Mouse (Mus musculus): ENCODE data around the gene Polh. TPM values are rescaled to one million over a fixed set of nuclear protein-coding genes. Genes with fewer than 3 reads are reported as not detected.
A peak's percentile ranks its signal among the peaks of the same experiment; 100 is the strongest.

Gene Polh
- polyA plus RNA-seq, 1 experiment from 2014 or later: 13.3 TPM

- Histone ChIP-seq H3K9me3 (ENCODE audit: low read length) (no peaks in the 10 kb centered on the region), H3K4me3 (ENCODE audit: low read length) (peak within 1 kb of the TSS; percentile 80), H3K27ac (ENCODE audit: low read length) (peak within 1 kb of the TSS; percentile 71), H3K9ac (replicated peaks; ENCODE audit: low read length) (peak within 1 kb of the TSS; percentile 86), H3K27me3 (ENCODE audit: insufficient read depth, low read length) (no peaks in the 10 kb centered on the region), H3K4me2 (replicated peaks; ENCODE audit: low read depth, low read length) (peak within 1 kb of the TSS; percentile 83), H3K36me3 (ENCODE audit: insufficient read depth, low read length) (peaks cover 18% of the 10 kb centered on the region), H3K4me1 (ENCODE audit: insufficient read depth, low read length) (peaks cover 6% of the 10 kb centered on the region; the same call in 1 of the 2 replicates)
- WGBS: 4% methylated on average over 33 of the region's 33 CpGs
- peak; percentile 88 for ATAC-seq (ENCODE audit: low FRiP score, low TSS enrichment)
Measured at GRCm38 (mm10) chr17:46152847-46153782, 49.3 kb downstream of the Polh start, which contains the start of gene Mad2l1bp. Gene Mad2l1bp, minus strand, starts transcription at chr17:46153553.

DNA sequence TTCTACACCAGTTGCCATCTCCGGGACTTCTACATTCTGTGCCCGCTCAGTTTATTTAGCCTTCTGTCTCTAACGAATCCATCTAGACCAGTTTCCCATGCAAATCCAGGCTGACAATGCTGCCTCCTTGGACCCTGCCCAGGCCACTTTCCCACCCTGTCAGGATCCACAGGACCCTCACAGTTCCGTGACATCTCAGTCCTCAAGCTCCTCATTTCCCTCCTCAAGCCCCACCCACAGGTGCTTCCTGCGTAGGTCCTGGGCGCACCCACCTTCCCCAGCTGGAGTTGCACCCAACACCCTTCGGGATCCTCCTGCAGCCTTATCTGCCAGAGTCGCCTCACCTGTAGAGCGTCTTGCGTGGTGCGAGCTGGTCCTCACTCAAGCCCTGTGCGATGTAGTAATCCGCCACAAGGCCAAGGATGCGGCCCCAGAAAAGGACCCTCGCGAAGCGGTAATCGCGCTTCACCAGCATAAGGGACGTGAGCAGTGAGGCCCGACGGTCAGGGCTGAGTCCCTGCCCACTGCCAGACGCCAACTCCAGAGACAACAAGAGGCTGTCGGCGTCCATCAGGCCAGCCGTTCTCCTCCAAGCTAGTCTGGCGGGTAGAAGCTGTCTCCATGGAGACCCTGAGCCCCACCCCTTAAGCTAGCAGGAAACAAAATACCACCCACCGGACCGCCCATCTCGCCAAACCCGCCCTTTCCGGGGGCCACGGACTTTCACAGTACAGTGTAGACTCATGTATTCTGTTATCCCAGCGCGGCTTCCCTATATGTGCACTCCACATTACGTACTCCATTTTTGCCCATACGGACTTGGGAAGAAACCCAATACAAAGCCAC, 58.6 kb downstream of the Polh start, which contains the start of gene Rsph9:
Gene Rsph9 (minus strand): TSS at position 639 of the 846 bp plus-strand sequence.
- no peaks in the 10 kb centered on the region for H3K27me3 ChIP-seq (ENCODE audit: insufficient read depth, low read length)
- H3K9ac ChIP-seq (replicated peaks; ENCODE audit: low read length): peak within 1 kb of the TSS; percentile 68
- no peaks in the 10 kb centered on the region for H3K9me3 ChIP-seq (ENCODE audit: low read length)
- H3K4me1 ChIP-seq (ENCODE audit: insufficient read depth, low read length): peaks cover 12% of the 10 kb centered on the region
- ATAC-seq (ENCODE audit: low FRiP score, low TSS enrichment): peak; percentile 98
- peak within 1 kb of the TSS; percentile 62 for H3K4me3 ChIP-seq (ENCODE audit: low read length)
- H3K36me3 ChIP-seq (ENCODE audit: insufficient read depth, low read length): peaks cover 20% of the 10 kb centered on the region
- 4% methylated on average over 37 of the region's 37 CpGs for WGBS
- H3K27ac ChIP-seq (ENCODE audit: low read length): no peak within 1 kb of the TSS
- H3K4me2 ChIP-seq (replicated peaks; ENCODE audit: low read depth, low read length): peak within 1 kb of the TSS; percentile 95

DNA sequence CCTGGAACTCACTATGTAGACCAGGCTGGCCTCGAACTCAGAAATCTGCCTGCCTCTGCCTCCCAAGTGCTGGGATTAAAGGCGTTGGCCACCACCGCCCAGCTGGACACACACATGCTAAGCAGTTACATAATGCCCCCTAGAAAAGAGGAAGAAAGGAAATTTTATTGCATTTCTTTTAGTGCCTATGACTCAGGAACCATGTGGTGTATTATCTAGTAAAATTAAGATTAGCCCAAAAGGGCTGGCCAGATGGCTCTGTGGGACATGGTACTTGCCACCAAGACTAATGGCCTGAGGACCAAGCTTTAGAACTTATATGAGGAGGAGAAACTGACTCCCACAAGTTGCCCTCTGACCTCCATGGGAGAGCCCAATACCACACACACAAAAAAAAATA, 62.6 kb downstream of the Polh start:
- 91% methylated on average over 3 of the region's 3 CpGs for WGBS

DNA sequence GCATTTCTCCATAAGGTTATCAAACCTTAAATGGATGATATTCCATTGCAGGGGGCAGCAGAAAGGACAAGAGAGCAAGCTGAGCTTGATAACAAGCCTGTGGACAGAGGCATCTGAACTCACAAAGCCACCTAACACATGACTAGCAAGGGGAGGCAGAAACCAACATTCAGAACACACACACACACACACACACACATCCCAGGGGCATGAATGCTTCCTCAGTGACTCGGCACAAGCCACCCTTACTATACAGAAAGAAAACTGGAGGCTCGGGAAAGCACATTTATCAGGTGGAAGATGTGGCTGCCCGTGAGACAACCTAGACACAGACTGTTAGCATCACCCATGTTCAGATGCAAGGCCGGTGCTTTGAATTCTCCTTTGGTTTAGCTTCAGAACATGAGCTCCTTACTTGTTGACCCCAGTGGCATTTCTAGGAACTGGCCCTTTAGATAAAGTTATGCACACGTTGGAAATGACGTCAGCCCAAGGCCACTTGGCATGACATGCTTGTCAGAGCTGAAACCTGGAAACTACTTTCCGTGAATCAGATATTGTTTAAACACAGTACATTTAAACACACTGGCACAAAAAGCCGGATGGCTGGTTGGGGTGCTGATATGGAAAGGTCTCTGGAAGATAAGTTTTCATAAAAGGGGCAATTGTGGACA, 63.7 kb downstream of the Polh start:
- Histone ChIP-seq H3K27me3 (ENCODE audit: insufficient read depth, low read length) (no peaks in the 10 kb centered on the region), H3K4me3 (ENCODE audit: low read length) (no peak overlapping the region), H3K9me3 (ENCODE audit: low read length) (no peaks in the 10 kb centered on the region), H3K9ac (replicated peaks; ENCODE audit: low read length) (no peak overlapping the region), H3K27ac (ENCODE audit: low read length) (no peak overlapping the region), H3K36me3 (ENCODE audit: insufficient read depth, low read length) (no peaks in the 10 kb centered on the region), H3K4me1 (ENCODE audit: insufficient read depth, low read length) (peaks cover 5% of the 10 kb centered on the region), H3K4me2 (replicated peaks; ENCODE audit: low read depth, low read length) (no peak overlapping the region)
- 75% methylated on average over 8 of the region's 8 CpGs for WGBS
- no peak for ATAC-seq (ENCODE audit: low FRiP score, low TSS enrichment)

More for the DNA sequence above, 62.6 kb downstream of the Polh start:
- Histone ChIP-seq H3K9me3 (ENCODE audit: low read length) (no peaks in the 10 kb centered on the region), H3K36me3 (ENCODE audit: insufficient read depth, low read length) (no peaks in the 10 kb centered on the region), H3K4me3 (ENCODE audit: low read length) (no peak overlapping the region), H3K9ac (replicated peaks; ENCODE audit: low read length) (no peak overlapping the region), H3K27me3 (ENCODE audit: insufficient read depth, low read length) (no peaks in the 10 kb centered on the region), H3K4me1 (ENCODE audit: insufficient read depth, low read length) (peaks cover 12% of the 10 kb centered on the region), H3K4me2 (replicated peaks; ENCODE audit: low read depth, low read length) (no peak overlapping the region), H3K27ac (ENCODE audit: low read length) (no peak overlapping the region)
- ATAC-seq (ENCODE audit: low FRiP score, low TSS enrichment): no peak

DNA sequence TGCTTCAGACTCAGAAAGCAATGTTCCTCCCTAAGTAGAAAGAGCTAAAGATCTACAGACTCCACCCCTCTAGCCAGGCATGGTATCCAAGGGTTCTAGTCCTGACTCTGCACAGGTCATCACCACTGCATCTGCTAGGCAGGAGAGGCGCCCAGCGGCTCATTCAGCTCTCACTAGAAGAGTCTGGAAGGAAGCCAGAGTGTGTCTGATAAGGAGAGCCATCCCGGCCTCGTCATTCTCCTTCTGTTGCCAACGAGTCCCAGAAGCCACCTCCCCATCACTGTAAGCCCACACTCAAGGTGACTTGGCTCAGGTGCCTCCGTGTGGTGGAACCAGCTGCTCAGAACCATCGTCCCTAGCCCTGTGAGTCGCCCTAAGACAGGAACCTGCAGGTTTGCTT, 69.6 kb downstream of the Polh start:
- H3K4me1 ChIP-seq (ENCODE audit: insufficient read depth, low read length): peaks cover 9% of the 10 kb centered on the region
- H3K27ac ChIP-seq (ENCODE audit: low read length): peak overlapping the region; percentile 37; the same call in 1 of the 2 replicates
- H3K36me3 ChIP-seq (ENCODE audit: insufficient read depth, low read length): peaks cover 15% of the 10 kb centered on the region
- no peak for ATAC-seq (ENCODE audit: low FRiP score, low TSS enrichment)
- H3K4me3 ChIP-seq (ENCODE audit: low read length): no peak overlapping the region
- no peaks in the 10 kb centered on the region for H3K9me3 ChIP-seq (ENCODE audit: low read length)
- H3K9ac ChIP-seq (replicated peaks; ENCODE audit: low read length): no peak overlapping the region
- no peaks in the 10 kb centered on the region for H3K27me3 ChIP-seq (ENCODE audit: insufficient read depth, low read length)
- no peak overlapping the region for H3K4me2 ChIP-seq (replicated peaks; ENCODE audit: low read depth, low read length)
- 63% methylated on average over 8 of the region's 8 CpGs for WGBS

GRCm38 (mm10) chr17:46132058-46132718, 70.3 kb downstream of the Polh start:
- peak overlapping the region; percentile 37 for H3K27ac ChIP-seq (ENCODE audit: low read length)
- H3K9ac ChIP-seq (replicated peaks; ENCODE audit: low read length): 0 out of 2 replicates have a peak overlapping the region, but pooled peaks have one; percentile 45
- H3K4me2 ChIP-seq (replicated peaks; ENCODE audit: low read depth, low read length): peak overlapping the region; percentile 29; the same call in 1 of the 2 replicates
- H3K4me1 ChIP-seq (ENCODE audit: insufficient read depth, low read length): peaks cover 9% of the 10 kb centered on the region
- peaks cover 22% of the 10 kb centered on the region for H3K36me3 ChIP-seq (ENCODE audit: insufficient read depth, low read length)
- H3K9me3 ChIP-seq (ENCODE audit: low read length): no peaks in the 10 kb centered on the region
- ATAC-seq (ENCODE audit: low FRiP score, low TSS enrichment): peak; percentile 62
- 10% methylated on average over 12 of the region's 12 CpGs for WGBS
- H3K27me3 ChIP-seq (ENCODE audit: insufficient read depth, low read length): no peaks in the 10 kb centered on the region
- no peak overlapping the region for H3K4me3 ChIP-seq (ENCODE audit: low read length)

- Histone ChIP-seq H3K36me3 (ENCODE audit: insufficient read depth, low read length) (peaks cover 44% of the 10 kb centered on the region), H3K4me1 (ENCODE audit: insufficient read depth, low read length) (peaks cover 18% of the 10 kb centered on the region), H3K4me3 (ENCODE audit: low read length) (no peak overlapping the region), H3K9ac (replicated peaks; ENCODE audit: low read length) (no peak overlapping the region), H3K27me3 (ENCODE audit: insufficient read depth, low read length) (no peaks in the 10 kb centered on the region), H3K9me3 (ENCODE audit: low read length) (no peaks in the 10 kb centered on the region), H3K4me2 (replicated peaks; ENCODE audit: low read depth, low read length) (no peak overlapping the region), H3K27ac (ENCODE audit: low read length) (0 out of 2 replicates have a peak overlapping the region, but pooled peaks have one; percentile 2)
- WGBS: 71% methylated on average over 13 of the region's 13 CpGs
- ATAC-seq (ENCODE audit: low FRiP score, low TSS enrichment): peak; percentile 39; the same call in 1 of the 2 replicates
Measured at GRCm38 (mm10) chr17:46129741-46130498, 72.5 kb downstream of the Polh start.

DNA sequence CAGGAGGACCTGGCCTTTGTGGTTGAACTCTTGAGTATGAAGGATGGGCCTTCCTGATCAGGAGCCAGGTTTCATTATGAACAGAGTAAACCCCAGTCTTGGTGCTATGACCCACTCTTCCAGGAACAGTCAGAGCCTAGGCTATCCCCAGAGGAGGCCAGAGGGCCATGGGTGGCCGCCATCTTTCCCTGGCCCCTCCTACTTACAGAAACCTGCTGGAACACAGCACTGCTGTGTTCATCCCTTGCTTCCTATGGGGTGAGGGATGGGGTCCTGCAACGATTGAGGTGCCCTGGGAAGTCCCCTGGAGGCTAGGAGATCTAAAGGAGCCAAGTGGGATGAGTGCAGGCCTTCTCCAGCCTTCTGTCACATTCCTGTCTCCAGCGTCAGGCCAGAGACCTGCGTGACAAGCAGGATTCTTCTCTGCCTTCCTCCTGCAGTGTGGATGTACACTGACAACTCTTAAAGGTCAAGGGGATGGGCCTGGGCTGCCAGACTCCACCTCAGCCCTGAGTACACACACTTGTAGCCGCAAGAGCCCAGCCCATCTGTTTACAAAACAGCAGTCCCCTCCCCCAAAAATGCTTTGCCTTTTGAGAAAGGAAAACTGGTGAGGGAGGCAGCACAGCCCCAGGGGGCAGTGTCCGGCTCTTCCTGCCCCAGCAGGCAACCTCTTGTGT, 74.5 kb downstream of the Polh start:
- Histone ChIP-seq H3K4me3 (ENCODE audit: low read length) (no peak overlapping the region), H3K27me3 (ENCODE audit: insufficient read depth, low read length) (no peaks in the 10 kb centered on the region), H3K4me1 (ENCODE audit: insufficient read depth, low read length) (peaks cover 18% of the 10 kb centered on the region), H3K9ac (replicated peaks; ENCODE audit: low read length) (no peak overlapping the region), H3K27ac (ENCODE audit: low read length) (no peak overlapping the region), H3K36me3 (ENCODE audit: insufficient read depth, low read length) (peaks cover 64% of the 10 kb centered on the region), H3K9me3 (ENCODE audit: low read length) (no peaks in the 10 kb centered on the region), H3K4me2 (replicated peaks; ENCODE audit: low read depth, low read length) (no peak overlapping the region)
- WGBS: 88% methylated on average over 6 of the region's 6 CpGs
- ATAC-seq (ENCODE audit: low FRiP score, low TSS enrichment): no peak

Measured in kidney, embryonic 16.5 days (tissue).